Mouse (Mus musculus) liver, postnatal 0 days (tissue): ENCODE results near the gene Pp2d1.

Experiments used
- CTCF ChIP-seq: sonication (generic); IDR thresholded peaks from 2 replicates; pipeline ENCODE4 v1.5.1; 2016; ENCODE audit warnings: antibody characterized with exemption, low read depth
- EP300 ChIP-seq: IDR thresholded peaks from 2 replicates; pipeline ENCODE4 v1.6.1; 2016; ENCODE audit warnings: antibody characterized with exemption, low read depth, mild to moderate bottlenecking

DNA sequence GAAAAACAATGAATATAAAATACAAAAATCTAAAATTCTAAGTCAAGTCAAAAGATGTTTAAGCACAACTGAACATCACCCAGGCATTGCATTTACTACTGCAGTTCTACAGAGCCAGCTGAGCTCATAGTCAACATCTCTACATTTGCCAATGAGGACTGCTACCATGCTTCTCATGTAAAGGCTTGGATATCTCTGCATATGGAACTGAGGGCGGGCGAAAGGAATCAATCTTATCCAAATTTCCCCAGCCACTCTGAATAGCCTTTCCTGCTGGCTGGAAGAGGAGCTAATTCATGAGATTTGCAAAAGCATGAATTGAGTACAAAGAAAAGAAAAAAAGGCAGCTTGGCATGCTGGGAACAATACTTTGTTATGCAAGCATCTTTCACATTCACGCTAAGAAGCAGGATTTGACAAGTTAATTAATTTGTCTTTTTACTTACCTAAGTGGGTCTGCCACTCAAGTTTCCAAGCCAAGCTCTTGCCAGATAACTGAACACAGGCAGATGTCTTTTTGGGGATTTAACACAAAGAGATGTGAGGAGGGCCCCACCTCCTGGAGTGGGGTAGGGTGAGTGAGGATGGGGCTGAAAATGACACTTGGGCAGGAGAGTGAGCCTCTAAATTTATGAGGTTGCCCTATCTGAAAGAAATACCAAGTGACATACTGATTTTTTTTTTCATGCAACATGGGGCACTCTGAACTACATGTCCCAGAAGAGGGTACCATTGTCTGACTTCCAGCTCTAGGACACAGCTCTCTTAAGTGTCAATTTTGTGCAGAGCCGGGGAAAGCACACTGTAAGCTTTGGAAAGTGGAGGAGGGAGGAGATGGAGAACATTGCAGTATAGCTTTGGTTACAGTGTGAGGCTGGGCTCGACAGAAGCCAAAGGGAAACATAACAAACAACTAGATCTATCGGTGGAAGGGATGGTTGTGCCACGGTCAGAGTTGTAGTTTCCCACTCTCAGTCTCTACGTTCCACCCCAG, 12.4 kb upstream of the Pp2d1 start:
- no peak for TF ChIP-seq CTCF
- TF ChIP-seq EP300: no peak
